Mouse (Mus musculus) erythroid progenitor cell, adult 5-6 weeks (primary cell): ENCODE data around the gene Pilra. TPM values are rescaled to one million over a fixed set of nuclear protein-coding genes. Genes with fewer than 3 reads are reported as not detected.
"Not testable (repeated sequence)": the region's sequence is repeated elsewhere in the genome, so short reads cannot be mapped to it uniquely, and the experiment has no call there.

Experiments used
- ATAC-seq: replicated peaks from 2 replicates; pipeline ENCODE4 v1.8.0; 2016; ENCODE audit warnings: moderate number of reproducible peaks, mild to moderate bottlenecking, moderate TSS enrichment, inconsistent platforms; ENCODE audit not compliant: poor library complexity, low FRiP score, severe bottlenecking
- total RNA-seq, 2 experiments: library from RNA; stranded (forward) in 1 of 2; stranded (reverse) in 1 of 2; fragments of 150-400 nt in 1 of 2; fragments of 186-747, 209-891 nt in 1 of 2; gene quantifications; 2 replicates each; pipeline versions ENCODE4 v1.2.3 to v1.2.4; 2015 to 2017; ENCODE audit warnings: low replicate concordance in 2 of 2

The Pilra gene
- total RNA-seq (2015; ENCODE audit: low replicate concordance) (9.2 and 35.7 TPM in 2 replicates), total RNA-seq (2017; ENCODE audit: low replicate concordance) (10.5 and 14.4 TPM in 2 replicates)

DNA sequence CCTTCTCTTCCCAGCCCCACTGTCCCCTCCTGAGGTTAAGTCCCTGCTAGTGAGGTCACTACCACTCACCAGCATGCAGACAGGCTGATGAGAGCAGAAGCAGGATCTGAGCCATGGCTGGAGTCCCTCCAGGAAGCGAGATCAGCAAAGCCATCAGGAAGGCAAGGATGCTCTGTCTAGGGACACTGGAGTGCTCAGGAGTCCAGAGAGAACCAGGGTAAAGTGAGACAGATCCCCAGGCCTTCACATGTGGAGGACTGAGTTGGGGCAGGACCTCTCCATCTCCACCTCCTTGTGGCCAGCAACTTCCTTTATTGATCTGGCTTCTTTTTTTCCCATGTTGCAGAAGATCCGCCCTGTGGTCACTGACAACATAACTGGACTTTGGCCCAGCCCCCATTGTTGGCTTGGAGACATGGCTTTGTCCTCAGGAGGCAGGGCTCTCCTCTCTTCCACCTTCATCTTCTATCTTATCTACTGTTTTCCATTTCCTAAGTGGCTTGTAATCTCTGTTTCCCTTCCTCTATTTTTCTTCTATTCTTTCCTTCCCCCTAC lies at the start of gene Pilra:
Gene Pilra, minus strand, starts transcription at position 316 of the 555 bp plus-strand sequence.
- ATAC-seq: not testable (repeated sequence)

GRCm38 (mm10) chr5:137883345-137883744 lies 47.3 kb upstream of the Pilra start:
- ATAC-seq: no peak

GRCm38 (mm10) chr5:137882922-137883321 lies 46.8 kb upstream of the Pilra start:
- no peak for ATAC-seq

DNA sequence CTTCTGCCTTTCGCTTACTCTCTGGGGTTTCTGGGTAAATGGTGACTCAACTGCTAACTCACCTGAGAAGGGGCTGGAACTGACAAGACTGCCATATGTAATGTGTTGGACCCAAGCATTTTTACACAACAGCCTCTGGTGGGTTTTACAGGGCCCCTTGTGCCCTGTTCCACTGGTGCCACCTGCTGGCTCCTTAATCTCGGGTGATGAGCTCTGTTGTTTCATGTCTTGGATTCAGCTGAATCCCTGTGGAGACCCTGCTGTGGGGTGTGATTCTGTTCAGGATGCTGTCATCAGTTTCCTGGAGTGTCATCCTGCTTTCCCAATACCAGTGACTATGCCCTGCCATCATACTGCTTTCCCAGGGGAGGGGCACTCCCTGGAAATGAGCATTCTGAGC lies 41.8 kb upstream of the Pilra start:
- no peak for ATAC-seq

DNA sequence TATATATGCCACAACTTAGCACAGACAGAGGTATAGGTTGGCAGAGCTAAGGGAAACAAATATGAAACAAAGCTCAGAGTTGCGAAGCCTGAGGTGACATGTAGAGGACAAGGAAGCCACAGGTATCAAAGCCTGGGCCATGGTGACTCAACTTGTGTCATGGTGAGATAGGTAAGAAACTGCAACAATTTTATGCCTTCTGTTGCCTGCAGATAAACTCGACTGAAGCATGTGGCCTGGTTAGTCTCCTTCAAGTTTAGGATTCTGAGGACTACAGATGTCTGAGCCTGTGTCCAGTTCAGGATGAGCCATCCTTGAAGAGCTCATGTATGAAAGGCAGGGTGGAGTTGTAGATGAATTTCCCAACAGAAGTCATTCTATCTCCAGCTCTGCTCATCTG lies 39.0 kb upstream of the Pilra start:
- no peak for ATAC-seq

DNA sequence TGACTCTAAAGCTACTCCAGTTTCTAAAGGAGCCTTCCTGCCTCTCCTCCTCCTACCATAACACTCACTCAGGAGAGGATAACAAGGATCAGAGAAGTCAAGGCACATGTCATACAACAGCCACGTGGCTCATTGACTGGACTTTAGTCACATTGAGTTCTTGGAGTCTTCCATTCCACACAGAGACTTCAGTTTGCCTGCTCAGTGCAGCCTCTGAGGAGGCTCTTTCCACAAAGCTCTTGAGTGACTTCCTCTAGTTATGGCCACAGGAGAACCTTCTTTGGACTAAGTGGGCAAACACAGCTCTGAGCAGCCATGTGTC lies 36.3 kb upstream of the Pilra start:
- not testable (repeated sequence) for ATAC-seq

DNA sequence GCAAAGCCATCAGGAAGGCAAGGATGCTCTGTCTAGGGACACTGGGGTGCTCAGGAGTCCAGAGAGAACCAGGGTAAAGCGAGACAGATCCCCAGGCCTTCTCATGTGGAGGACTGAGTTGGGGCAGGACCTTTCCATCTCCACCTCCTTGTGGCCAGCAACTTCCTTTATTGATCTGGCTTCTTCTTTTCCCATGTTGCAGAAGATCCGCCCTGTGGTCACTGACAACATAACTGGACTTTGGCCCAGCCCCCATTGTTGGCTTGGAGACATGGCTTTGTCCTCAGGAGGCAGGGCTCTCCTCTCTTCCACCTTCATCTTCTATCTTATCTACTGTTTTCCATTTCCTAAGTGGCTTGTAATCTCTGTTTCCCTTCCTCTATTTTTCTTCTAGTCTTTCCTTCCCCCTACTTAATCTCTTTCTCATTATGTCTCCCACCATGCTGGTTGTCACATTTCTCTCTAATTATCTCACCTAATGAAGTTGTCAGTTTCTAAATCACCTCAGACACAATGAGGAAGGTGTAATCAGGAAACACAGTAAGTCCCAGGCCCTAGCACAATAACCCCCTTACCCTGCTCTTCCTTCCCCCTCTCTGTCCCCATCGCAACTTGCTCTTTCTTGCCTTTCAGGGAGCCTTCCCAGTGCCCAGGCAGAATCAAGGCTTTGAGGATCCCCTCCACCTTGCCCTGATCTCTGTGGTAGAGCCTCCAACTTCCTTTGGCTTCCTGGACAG lies 35.7 kb upstream of the Pilra start, which contains the start of gene Pilrb2:
Gene Pilrb2, minus strand, starts transcription at position 172 of the 737 bp plus-strand sequence.
- not testable (repeated sequence) for ATAC-seq

- ATAC-seq: not testable (repeated sequence)
These were observed 32.5 kb upstream of the Pilra start for GRCm38 (mm10) chr5:137868600-137868999.

DNA sequence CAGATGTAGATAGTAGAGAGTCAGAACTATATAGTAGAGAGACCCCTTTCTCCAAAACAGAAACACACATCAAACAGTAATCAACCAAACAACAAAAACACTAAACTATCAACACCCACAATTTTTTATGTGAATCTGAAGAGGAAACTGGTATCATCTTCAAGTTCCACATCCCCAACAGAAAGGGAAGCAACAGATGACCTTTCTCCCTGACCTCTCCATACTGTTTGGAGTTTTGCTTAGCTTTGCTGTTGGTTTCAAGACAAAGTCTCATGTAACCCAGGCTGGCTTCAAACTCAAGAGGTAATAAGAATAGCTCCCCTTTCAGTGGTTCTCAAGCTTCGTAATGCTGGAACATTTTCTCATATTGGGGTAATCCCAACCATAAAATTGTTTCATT lies 27.9 kb upstream of the Pilra start:
- ATAC-seq: not testable (repeated sequence)

- ATAC-seq: not testable (repeated sequence)
These were observed 22.1 kb upstream of the Pilra start, which contains the start of gene Pilrb1 for GRCm38 (mm10) chr5:137857960-137858710. Pilrb1 (minus strand) TSS chr5:137858106.

- ATAC-seq: not testable (repeated sequence)
These were observed 20.8 kb upstream of the Pilra start for GRCm38 (mm10) chr5:137856870-137857269.

DNA sequence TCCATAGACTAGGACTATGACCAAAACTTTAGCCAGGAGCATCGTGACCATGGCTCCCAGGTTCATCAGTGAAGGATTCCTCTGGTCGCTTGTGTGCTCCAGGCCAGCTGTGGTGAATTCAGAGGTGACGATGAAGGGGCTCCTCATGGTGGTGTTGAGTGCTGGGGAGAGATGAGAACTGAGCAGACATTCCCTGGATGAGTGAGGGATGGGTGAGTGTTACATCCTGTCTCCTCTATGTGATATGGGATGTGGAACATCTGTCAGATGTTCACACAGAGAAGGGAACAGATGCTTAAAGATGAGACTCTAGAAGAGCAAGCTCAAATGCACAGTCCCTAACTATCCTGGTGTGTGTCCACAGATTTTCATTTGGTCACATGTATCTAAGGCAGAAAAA lies 18.8 kb upstream of the Pilra start:
- not testable (repeated sequence) for ATAC-seq

DNA sequence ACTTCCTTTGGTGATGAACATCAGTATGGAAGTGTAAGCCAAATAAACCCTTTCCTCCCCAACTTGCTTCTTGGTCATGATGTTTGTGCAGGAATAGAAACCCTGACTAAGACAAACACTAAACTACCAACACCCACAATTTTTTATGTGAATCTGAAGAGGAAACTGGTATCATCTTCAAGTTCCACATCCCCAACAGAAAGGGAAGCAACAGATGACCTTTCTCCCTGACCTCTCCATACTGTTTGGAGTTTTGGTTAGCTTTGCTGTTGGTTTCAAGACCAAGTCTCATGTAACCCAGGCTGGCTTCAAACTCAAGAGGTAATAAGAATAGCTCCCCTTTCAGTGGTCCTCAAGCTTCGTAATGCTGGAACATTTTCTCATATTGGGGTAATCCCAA lies 14.2 kb upstream of the Pilra start:
- not testable (repeated sequence) for ATAC-seq

GRCm38 (mm10) chr5:137837110-137837509 lies 1.0 kb upstream of the Pilra start:
- ATAC-seq: not testable (repeated sequence)

DNA sequence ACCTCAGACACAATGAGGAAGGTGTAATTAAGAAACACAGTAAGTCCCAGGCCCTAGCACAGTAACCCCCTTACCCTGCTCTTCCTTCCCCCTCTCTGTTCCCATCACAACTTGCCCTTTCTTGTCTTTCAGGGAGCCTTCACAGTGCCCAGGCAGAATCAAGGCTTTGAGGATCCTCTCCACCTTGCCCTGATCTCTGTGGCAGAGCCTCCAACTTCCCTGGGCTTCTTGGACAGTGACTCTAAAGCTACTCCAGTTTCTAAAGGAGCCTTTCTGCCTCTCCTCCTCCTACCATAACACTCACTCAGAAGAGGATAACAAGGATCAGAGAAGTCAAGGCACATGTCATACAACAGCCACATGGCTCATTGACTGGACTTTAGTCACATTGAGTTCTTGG lies 530 bp upstream of the Pilra start:
- ATAC-seq: no peak

DNA sequence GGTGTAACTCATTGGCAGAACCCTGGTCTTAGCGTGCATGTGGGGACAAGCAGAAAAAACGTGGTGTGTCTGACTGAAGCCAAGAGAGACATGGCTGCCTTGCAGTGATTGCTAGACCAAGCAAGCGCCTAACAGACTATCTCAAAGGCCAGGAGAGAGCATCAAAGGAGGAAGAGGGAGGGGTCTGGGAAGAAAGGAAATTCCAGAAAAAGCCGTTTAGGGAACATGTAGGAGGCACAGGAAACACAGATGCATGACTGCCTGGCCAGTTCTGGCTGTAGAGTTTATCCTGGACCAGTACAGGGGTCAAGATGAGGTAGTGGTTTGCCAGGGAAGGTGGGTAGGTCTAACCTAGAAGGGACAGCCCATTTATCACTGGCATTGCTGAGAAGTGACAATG lies 2.6 kb downstream of the Pilra start:
- no peak for ATAC-seq

DNA sequence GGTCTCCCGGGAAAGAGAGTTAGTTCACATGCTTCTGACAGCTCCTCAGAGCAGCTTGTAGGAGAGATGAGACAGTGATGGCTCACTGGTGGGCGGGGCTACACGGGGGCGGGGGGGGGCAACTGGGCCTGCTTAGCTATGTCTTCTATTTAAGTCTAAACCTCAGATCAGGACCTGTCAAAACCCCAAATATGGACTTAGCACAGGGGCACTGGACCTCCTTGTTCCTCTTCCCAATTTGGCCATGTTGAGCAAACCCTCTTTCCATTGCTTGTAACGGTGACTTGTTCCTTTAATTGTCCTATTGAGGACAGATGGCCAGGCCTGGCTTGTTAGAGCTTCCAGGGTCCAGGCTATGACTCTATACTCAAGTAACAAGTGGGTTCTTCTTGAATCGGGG lies 4.6 kb downstream of the Pilra start:
- ATAC-seq: no peak

DNA sequence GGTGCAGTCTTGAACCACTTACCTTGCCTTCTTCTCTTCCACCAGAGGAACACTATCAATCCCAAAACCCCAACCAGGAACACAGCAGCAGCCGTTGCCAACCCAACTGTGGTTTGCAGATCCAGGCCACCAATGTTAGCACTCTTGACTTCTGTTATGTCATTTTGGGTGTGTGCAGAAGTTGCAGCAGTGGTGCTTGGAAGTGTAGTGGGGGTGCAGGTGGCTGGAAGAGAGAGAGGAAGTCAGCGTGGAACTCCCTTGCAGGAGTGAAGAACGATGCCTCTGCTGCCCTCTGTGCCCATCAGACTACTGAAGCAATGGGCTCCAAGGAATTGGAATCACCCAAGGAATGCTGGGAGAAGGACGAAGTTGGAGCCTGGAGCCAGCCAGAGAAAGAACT lies 5.0 kb downstream of the Pilra start:
- ATAC-seq: no peak

GRCm38 (mm10) chr5:137830238-137830637 lies 5.8 kb downstream of the Pilra start:
- no peak for ATAC-seq

DNA sequence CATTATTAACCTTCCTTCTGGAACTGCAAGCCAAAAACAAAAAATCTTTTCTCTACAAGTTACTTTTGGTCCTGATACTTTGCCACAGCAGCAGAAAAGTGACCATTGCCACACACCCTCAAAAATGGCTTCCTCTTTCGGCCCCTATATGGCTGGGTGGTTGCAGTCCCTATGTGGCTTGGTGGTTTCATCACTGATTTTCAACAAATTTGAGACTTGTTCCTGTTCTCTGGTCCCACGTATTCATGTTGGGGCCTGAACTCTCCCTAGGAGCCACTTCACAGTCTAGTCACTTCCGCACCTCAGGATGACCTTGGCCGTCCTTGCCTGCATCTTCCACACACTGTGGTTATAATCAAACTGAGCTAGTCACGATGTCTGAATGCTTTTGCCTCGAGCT lies 7.4 kb downstream of the Pilra start:
- no peak for ATAC-seq

GRCm38 (mm10) chr5:137826421-137826820 lies 9.7 kb downstream of the Pilra start:
- ATAC-seq: no peak
